Mouse (Mus musculus) midbrain, embryonic 10.5 days (tissue): Measurements from ENCODE around the gene Ncan. TPM values are rescaled to one million over a fixed set of nuclear protein-coding genes. Genes with fewer than 3 reads are reported as not detected.
A peak's percentile ranks its signal among the peaks of the same experiment; 100 is the strongest.
"Not testable (repeated sequence)": the region's sequence is repeated elsewhere in the genome, so short reads cannot be mapped to it uniquely, and the experiment has no call there.

Experiments used
- DNase-seq: peaks from one replicate; pipeline ENCODE4 v3.0.0-alpha.2; 2017; ENCODE audit warnings: low spot score
- H3K27ac ChIP-seq: fragments of 300-500 bp; sonication (generic); replicated peaks from 2 replicates; pipeline ENCODE4 v1.5.1; 2016; ENCODE audit warnings: mild to moderate bottlenecking
- H3K27me3 ChIP-seq: fragments of 300-500 bp; sonication (generic); 2 replicates; pipeline ENCODE4 v1.6.1; 2016; ENCODE audit warnings: low read depth, mild to moderate bottlenecking; ENCODE audit not compliant: poor library complexity, severe bottlenecking
- H3K36me3 ChIP-seq: fragments of 300-500 bp; sonication (generic); 2 replicates; pipeline ENCODE4 v1.6.1; 2016; ENCODE audit warnings: mild to moderate bottlenecking, moderate library complexity
- H3K4me1 ChIP-seq: fragments of 300-500 bp; sonication (generic); 2 replicates; pipeline ENCODE4 v1.6.1; 2016
- H3K4me3 ChIP-seq: fragments of 300-500 bp; sonication (generic); 2 replicates; pipeline ENCODE4 v1.5.1; 2016; ENCODE audit warnings: mild to moderate bottlenecking, moderate library complexity
- H3K9me3 ChIP-seq: fragments of 300-500 bp; sonication (generic); replicated peaks from 2 replicates; pipeline ENCODE4 v1.6.1; 2016; ENCODE audit warnings: mild to moderate bottlenecking
- WGBS: fragments of 180-500 bp; shearing (Covaris S2); methylation state at CpG from one replicate; pipeline ENCODE4 v1.1.7; 2016; 5-methylcytosine and 5-hydroxymethylcytosine counted together
- microRNA-seq: library from miRNA; unstranded; fragments of <30 nt; microRNA quantifications from one replicate; pipeline ENCODE4, GENCODE M21; 2017
- polyA plus RNA-seq: library from polyadenylated mRNA; unstranded; fragments of >200 nt; fragmentation: Nextera tagmentation; extraction: Ambion mirVana; gene quantifications from 2 replicates; pipeline ENCODE4 v1.2.1, GENCODE M21; 2016

The Ncan gene
- polyA plus RNA-seq, 1 experiment from 2014 or later: 14.4 TPM

DNA sequence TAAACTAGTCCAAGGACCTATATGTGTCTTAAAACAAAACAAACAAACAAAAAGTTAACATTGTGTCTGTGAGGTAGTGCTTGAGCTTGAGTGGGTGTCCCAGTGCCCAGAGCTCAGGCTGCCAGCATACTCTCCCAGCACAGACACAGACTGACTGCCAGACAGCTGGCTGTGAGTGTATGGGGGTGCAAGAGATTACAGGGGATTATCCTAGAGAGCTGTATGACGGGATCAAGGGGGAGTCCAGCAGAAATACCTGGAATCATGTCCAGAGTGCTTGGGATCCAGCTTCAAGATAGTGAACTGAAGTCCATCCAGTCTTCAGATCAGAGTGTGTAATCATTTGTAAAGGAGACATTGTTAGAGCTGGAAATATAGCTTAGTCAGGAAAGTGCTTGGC lies 63.0 kb downstream of the Ncan start:
- Histone ChIP-seq H3K9me3 (no peaks in the 10 kb centered on the region), H3K27ac (no peak overlapping the region), H3K4me1 (no peaks in the 10 kb centered on the region), H3K36me3 (peaks cover 98% of the 10 kb centered on the region), H3K4me3 (no peak overlapping the region), H3K27me3 (no peaks in the 10 kb centered on the region)
- no peak for DNase-seq
- WGBS: 88% methylated on average over 1 of the region's 1 CpGs

- 92% methylated on average over 5 of the region's 5 CpGs for WGBS
- H3K36me3 ChIP-seq: peaks cover 74% of the 10 kb centered on the region
- not testable (repeated sequence) for DNase-seq, H3K27ac ChIP-seq, H3K4me3 ChIP-seq, H3K9me3 ChIP-seq, H3K4me1 ChIP-seq, H3K27me3 ChIP-seq
Observed at GRCm38 (mm10) chr8:70050434-70050833, 70.2 kb downstream of the Ncan start.

DNA sequence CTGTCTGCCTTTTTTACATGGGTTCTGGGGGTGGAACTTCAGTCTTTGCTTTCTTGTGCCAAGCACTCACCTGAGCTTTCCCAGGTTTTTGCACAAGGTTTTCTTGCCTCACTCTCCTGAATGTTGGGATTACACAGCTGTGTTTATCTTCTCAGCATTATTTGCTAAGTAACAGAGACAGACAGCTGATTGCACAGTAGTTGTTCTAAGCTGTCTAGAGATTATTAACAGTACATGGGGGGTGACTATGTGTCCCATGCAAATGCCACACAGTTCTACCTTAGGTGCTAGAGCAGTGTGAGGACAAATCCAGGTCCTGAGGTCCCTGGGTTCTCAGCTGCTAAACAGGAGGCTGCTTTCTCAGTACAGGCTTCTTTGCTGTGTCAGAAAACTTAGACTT lies 71.0 kb downstream of the Ncan start:
- no peaks in the 10 kb centered on the region for H3K9me3 ChIP-seq
- H3K36me3 ChIP-seq: peaks cover 67% of the 10 kb centered on the region
- H3K4me3 ChIP-seq: no peak overlapping the region
- no peak overlapping the region for H3K27ac ChIP-seq
- H3K4me1 ChIP-seq: no peaks in the 10 kb centered on the region
- no peak for DNase-seq
- no peaks in the 10 kb centered on the region for H3K27me3 ChIP-seq

GRCm38 (mm10) chr8:70043996-70044395 lies 76.7 kb downstream of the Ncan start:
- H3K4me3 ChIP-seq: peak overlapping the region; percentile 93
- 88% methylated on average over 5 of the region's 5 CpGs for WGBS

More at GRCm38 (mm10) chr8:70043996-70044395, 76.7 kb downstream of the Ncan start:
- peaks cover 37% of the 10 kb centered on the region for H3K4me1 ChIP-seq
- H3K36me3 ChIP-seq: peaks cover 18% of the 10 kb centered on the region
- H3K27ac ChIP-seq: no peak overlapping the region
- H3K27me3 ChIP-seq: no peaks in the 10 kb centered on the region
- no peak for DNase-seq
- H3K9me3 ChIP-seq: no peaks in the 10 kb centered on the region

Small RNA genes lying within 50 kb of the gene (microRNA-seq; reads per million reads assigned to microRNA genes)
- not detected for gene Mir7066

Other genes starting within 250 kb of the Ncan start
- 0.47 TPM in 2 replicates for gene Cilp2, start 233.2 kb downstream of the Ncan start, polyA plus RNA-seq
- 5.2 and 5.4 TPM in 2 replicates for gene Tssk6, start 218.7 kb downstream of the Ncan start, polyA plus RNA-seq
- 173 and 174 TPM in 2 replicates for gene Ndufa13, start 218.3 kb downstream of the Ncan start, polyA plus RNA-seq
- 4.2 and 5.9 TPM in 2 replicates for gene Yjefn3, start 218.2 kb downstream of the Ncan start, polyA plus RNA-seq
- 48.0 and 48.7 TPM in 2 replicates for gene Gatad2a, start 124.5 kb downstream of the Ncan start, polyA plus RNA-seq
- gene Mau2, start 78.1 kb downstream of the Ncan start, polyA plus RNA-seq: 57.2 and 67.4 TPM in 2 replicates
- gene Sugp1, start 78.1 kb downstream of the Ncan start, polyA plus RNA-seq: 51.9 and 57.7 TPM in 2 replicates
- 0.69 and 1.1 TPM in 2 replicates for gene Tm6sf2, start 47.9 kb downstream of the Ncan start, polyA plus RNA-seq
- 0.06 and 0.22 TPM in 2 replicates for gene Hapln4, start 37.4 kb downstream of the Ncan start, polyA plus RNA-seq
- gene Nr2c2ap, start 10.5 kb upstream of the Ncan start, polyA plus RNA-seq: 28.4 and 30.7 TPM in 2 replicates
- gene Rfxank, start 18.3 kb upstream of the Ncan start, polyA plus RNA-seq: 16.1 and 18.1 TPM in 2 replicates
- 38.2 and 41.3 TPM in 2 replicates for gene Borcs8, start 18.6 kb upstream of the Ncan start, polyA plus RNA-seq
- 0.46 and 0.86 TPM in 2 replicates for gene Mef2b, start 18.8 kb upstream of the Ncan start, polyA plus RNA-seq
- gene Tmem161a, start 51.5 kb upstream of the Ncan start, polyA plus RNA-seq: 66.1 and 73.4 TPM in 2 replicates
- 2.2 and 2.7 TPM in 2 replicates for gene Slc25a42, start 91.4 kb upstream of the Ncan start, polyA plus RNA-seq
- 57.6 and 62.4 TPM in 2 replicates for gene Sugp2, start 113.4 kb upstream of the Ncan start, polyA plus RNA-seq
- 35.7 and 38.8 TPM in 2 replicates for gene Armc6, start 113.6 kb upstream of the Ncan start, polyA plus RNA-seq
- 102 and 111 TPM in 2 replicates for gene Homer3, start 162.0 kb upstream of the Ncan start, polyA plus RNA-seq
- 56.4 and 57.4 TPM in 2 replicates for gene Ddx49, start 181.6 kb upstream of the Ncan start, polyA plus RNA-seq
- gene Cope, start 181.6 kb upstream of the Ncan start, polyA plus RNA-seq: 308 and 311 TPM in 2 replicates
- gene Cers1, start 194.9 kb upstream of the Ncan start, polyA plus RNA-seq: 4.6 and 5.3 TPM in 2 replicates
- 3.8 and 5.7 TPM in 2 replicates for gene Gdf1, start 208.9 kb upstream of the Ncan start, polyA plus RNA-seq
- gene Upf1, start 232.4 kb upstream of the Ncan start, polyA plus RNA-seq: 16.8 and 19.1 TPM in 2 replicates